ENCODE assay signal across 8 mouse cellular contexts in genomic region chr4:43428946-43429345, GRCm38 (mm10). TPM values are rescaled to one million over a fixed set of nuclear protein-coding genes. Genes with fewer than 3 reads are reported as not detected.
A peak's percentile ranks its signal among the peaks of the same experiment; 100 is the strongest.
DNase-seq lines count a peak whose midpoint lies in the region; ATAC-seq lines count a peak whose summit lies in the region.

Gene Fam166b (minus strand): TSS chr4:43429134.

- no peaks in the 10 kb centered on the region for H3K9me3 ChIP-seq in embryonic facial prominence, embryonic 10.5 days
- no peaks in the 10 kb centered on the region for H3K9me3 ChIP-seq in hindbrain, embryonic 16.5 days (ENCODE audit: control insufficient read depth, low read length)
- H3K9me3 ChIP-seq in midbrain, embryonic 14.5 days (ENCODE audit: control insufficient read depth, low read length) = no peaks in the 10 kb centered on the region

- H3K4me3 ChIP-seq in embryonic facial prominence, embryonic 10.5 days = peak within 1 kb of the TSS; percentile 42; the same call in 1 of the 2 replicates
- H3K4me3 ChIP-seq in hindbrain, embryonic 16.5 days (ENCODE audit: low read length) = no peak within 1 kb of the TSS
- H3K4me3 ChIP-seq in midbrain, embryonic 14.5 days (replicated peaks; ENCODE audit: low read depth, low read length) = no peak within 1 kb of the TSS

- 6% methylated on average over 10 of the region's 10 CpGs for WGBS in embryonic facial prominence, embryonic 10.5 days
- 11% methylated on average over 10 of the region's 10 CpGs for WGBS in hindbrain, embryonic 16.5 days
- WGBS in midbrain, embryonic 14.5 days = 8% methylated on average over 10 of the region's 10 CpGs

- no peak within 1 kb of the TSS for H3K27ac ChIP-seq in embryonic facial prominence, embryonic 10.5 days (replicated peaks)
- no peak within 1 kb of the TSS for H3K27ac ChIP-seq in hindbrain, embryonic 16.5 days (ENCODE audit: low read depth, low read length)
- H3K27ac ChIP-seq in midbrain, embryonic 14.5 days (replicated peaks; ENCODE audit: low read depth, low read length) = no peak within 1 kb of the TSS

- intact Hi-C loops in gastrocnemius, postnatal 14 days (cut with DNase I; ENCODE audit: low total_unique reads) = loop anchor here (10.0 kb wide), 1 partner anchor 374 kb away; the partner anchor contains the start of gene Unc13b

- H3K4me1 ChIP-seq in embryonic facial prominence, embryonic 10.5 days = peaks cover 45% of the 10 kb centered on the region
- peaks cover 8% of the 10 kb centered on the region for H3K4me1 ChIP-seq in hindbrain, embryonic 16.5 days (ENCODE audit: control insufficient read depth, insufficient read depth, low read depth, low read length)
- 0 out of 2 replicates have a peak, but pooled peaks cover 8% of the 10 kb centered on the region for H3K4me1 ChIP-seq in midbrain, embryonic 14.5 days (ENCODE audit: control insufficient read depth, insufficient read depth, low read length)

- H3K9ac ChIP-seq in hindbrain, embryonic 16.5 days (ENCODE audit: low read depth, low read length) = peak within 1 kb of the TSS; percentile 26; the same call in 1 of the 2 replicates
- no peak within 1 kb of the TSS; the same call in 1 of the 2 replicates for H3K9ac ChIP-seq in midbrain, embryonic 14.5 days (replicated peaks; ENCODE audit: low read length)

- ATAC-seq in hindbrain, embryonic 16.5 days = peak; percentile 52
- 0 out of 2 replicates have a peak, but pooled peaks have one; percentile 28 for ATAC-seq in midbrain, embryonic 14.5 days (ENCODE audit: low FRiP score, low TSS enrichment)
- no peak for ATAC-seq in CD4-positive, CD25-positive, alpha-beta regulatory T cell, adult 4 months

- peaks cover 73% of the 10 kb centered on the region for H3K27me3 ChIP-seq in embryonic facial prominence, embryonic 10.5 days (replicated peaks; ENCODE audit: low read depth, poor library complexity, severe bottlenecking)
- 0 out of 2 replicates have a peak, but pooled peaks cover 3% of the 10 kb centered on the region for H3K27me3 ChIP-seq in hindbrain, embryonic 16.5 days (replicated peaks; ENCODE audit: control insufficient read depth, insufficient read depth, low read length)
- peaks cover 26% of the 10 kb centered on the region; the same call in 1 of the 2 replicates for H3K27me3 ChIP-seq in midbrain, embryonic 14.5 days (ENCODE audit: control insufficient read depth, insufficient read depth, low read length)

- peak within 1 kb of the TSS; percentile 29 for H3K4me2 ChIP-seq in hindbrain, embryonic 16.5 days (ENCODE audit: low read length)
- no peak within 1 kb of the TSS for H3K4me2 ChIP-seq in midbrain, embryonic 14.5 days (ENCODE audit: low read length)

- DNase-seq in gastrocnemius, postnatal 14 days = peak; percentile 50
- DNase-seq in gastrocnemius, postnatal 4 days (ENCODE audit: low spot score in 2 of 2) = no peak
- peak; percentile 37 for DNase-seq in embryonic facial prominence, embryonic 10.5 days (ENCODE audit: low spot score)
- peak; percentile 42 for DNase-seq in midbrain, embryonic 14.5 days
- no peak for DNase-seq in frontal cortex, adult 2 months (ENCODE audit: extremely low spot score in 1 of 2, low spot score in 1 of 2)
- DNase-seq in left cerebral cortex, adult 9 months (ENCODE audit: low spot score in 2 of 2) = no peak

- peaks cover 27% of the 10 kb centered on the region for H3K36me3 ChIP-seq in embryonic facial prominence, embryonic 10.5 days (replicated peaks)
- H3K36me3 ChIP-seq in hindbrain, embryonic 16.5 days (ENCODE audit: control insufficient read depth, insufficient read depth, low read length) = peaks cover 25% of the 10 kb centered on the region
- peaks cover 41% of the 10 kb centered on the region for H3K36me3 ChIP-seq in midbrain, embryonic 14.5 days (ENCODE audit: control insufficient read depth, insufficient read depth, low read length)

RNA-seq across cellular contexts. Expression of gene Fam166b, which starts in this region (rescaled TPM):
- not detected for total RNA-seq in gastrocnemius, postnatal 14 days (2021)
- total RNA-seq in gastrocnemius, postnatal 4 days (2021) = under 1 TPM in 1 of 2 experiments, not detected in 1; 0.47 TPM
- 0.11 TPM in 1 of 2 replicates, not detected in the other for polyA plus RNA-seq in embryonic facial prominence, embryonic 10.5 days (2016; fragmentation: Nextera tagmentation; extraction: Ambion mirVana)
- polyA plus RNA-seq in hindbrain, embryonic 16.5 days (2015; fragmentation: Nextera tagmentation; extraction: Ambion mirVana) = 1.1 and 1.4 TPM in 2 replicates
- 0.46 and 0.76 TPM in 2 replicates for polyA plus RNA-seq in midbrain, embryonic 14.5 days (2014; fragmentation: Nextera tagmentation; extraction: Ambion mirVana)
- 1.1 and 1.2 TPM in 2 replicates for polyA plus RNA-seq in frontal cortex, adult 2 months (2012; rRNA removed)
- not detected for polyA plus RNA-seq in CD4-positive, CD25-positive, alpha-beta regulatory T cell, adult 4 months (2017; shearing (Covaris generic))

Comparison
In these comparisons a context has a peak if more than half of its experiments do, and no peak if none do; other contexts are left out.
1. Peak in DNase-seq in gastrocnemius, postnatal 14 days; RNA of the gene not detected or under 1 TPM.
2. Peak in DNase-seq and H3K4me3 ChIP-seq in embryonic facial prominence, embryonic 10.5 days; RNA of the gene not detected or under 1 TPM.
3. Peak in DNase-seq and ATAC-seq in midbrain, embryonic 14.5 days; RNA of the gene not detected or under 1 TPM.